Mouse (Mus musculus): ENCODE results near the gene Ldha.
"Not testable (repeated sequence)": the region's sequence is repeated elsewhere in the genome, so short reads cannot be mapped to it uniquely, and the experiment has no call there.

Ldha gene

GRCm38 (mm10) chr7:46880992-46881391 is 39.7 kb downstream of the Ldha start:
- DNase-seq (ENCODE audit: low spot score in 2 of 2): no peak

GRCm38 (mm10) chr7:46881941-46882340 is 40.7 kb downstream of the Ldha start:
- DNase-seq (ENCODE audit: low spot score in 2 of 2): not testable (repeated sequence)

- DNase-seq (ENCODE audit: low spot score in 2 of 2): no peak
Measured at GRCm38 (mm10) chr7:46883304-46883703, 42.0 kb downstream of the Ldha start.

GRCm38 (mm10) chr7:46895511-46895910 is 54.2 kb downstream of the Ldha start:
- DNase-seq (ENCODE audit: low spot score in 2 of 2): no peak

- no peak for DNase-seq (ENCODE audit: low spot score in 2 of 2)
Measured at GRCm38 (mm10) chr7:46899343-46899742, 58.1 kb downstream of the Ldha start.
